Mouse (Mus musculus) E14TG2a.4 (cell line): Measurements from ENCODE around the gene Kcna7.

ENCODE experiments used
- H3K27me3 ChIP-seq: 2 replicates; pipeline ENCODE4 v1.6.1; 2014; ENCODE audit warnings: low read length, control low read depth; ENCODE audit not compliant: insufficient read depth
- H3K36me3 ChIP-seq: 2 replicates; pipeline ENCODE4 v1.6.1; 2014; ENCODE audit warnings: low read length, control low read depth; ENCODE audit not compliant: insufficient read depth
- H3K4me1 ChIP-seq: replicated peaks from 2 replicates; pipeline ENCODE4 v1.6.1; 2014; ENCODE audit warnings: low read depth, low read length, control low read depth
- H3K4me3 ChIP-seq: replicated peaks from 2 replicates; pipeline ENCODE4 v1.5.1; 2014; ENCODE audit warnings: mild to moderate bottlenecking, low read length
- H3K9me3 ChIP-seq: 2 replicates; pipeline ENCODE4 v1.6.1; 2014; ENCODE audit warnings: low read length, control low read depth
- CTCF ChIP-seq: conservative IDR thresholded peaks from 2 replicates; pipeline ENCODE4 v1.5.1; 2014; ENCODE audit warnings: low read length
- NANOG ChIP-seq: IDR thresholded peaks from 2 replicates; pipeline ENCODE4 v1.6.1; 2014; ENCODE audit warnings: borderline replicate concordance, low read length, mixed read lengths
- POU5F1 ChIP-seq: IDR thresholded peaks from 2 replicates; pipeline ENCODE4 v1.6.1; 2014; ENCODE audit warnings: low read length, borderline replicate concordance

Gene Kcna7

GRCm38 (mm10) chr7:45426556-45426955 is 21.1 kb downstream of the Kcna7 start:
- no peak for TF ChIP-seq POU5F1
- no peak for TF ChIP-seq NANOG
- TF ChIP-seq CTCF = no peak
- Histone ChIP-seq H3K4me3 (no peak overlapping the region), H3K27me3 (no peaks in the 10 kb centered on the region), H3K4me1 (peaks cover 98% of the 10 kb centered on the region), H3K36me3 (peaks cover 100% of the 10 kb centered on the region), H3K9me3 (no peaks in the 10 kb centered on the region)

- no peaks in the 10 kb centered on the region for H3K9me3 ChIP-seq
- peaks cover 90% of the 10 kb centered on the region for H3K4me1 ChIP-seq
- peaks cover 51% of the 10 kb centered on the region for H3K36me3 ChIP-seq
- H3K4me3 ChIP-seq = peak overlapping the region; percentile 96
- no peak for TF ChIP-seq NANOG
- TF ChIP-seq POU5F1 = no peak
- TF ChIP-seq CTCF = no peak
- H3K27me3 ChIP-seq = no peaks in the 10 kb centered on the region
Observed at GRCm38 (mm10) chr7:45433835-45434202, 28.4 kb downstream of the Kcna7 start.

GRCm38 (mm10) chr7:45434203-45435015 is 29.0 kb downstream of the Kcna7 start, which contains the start of gene Gys1:
Gene Gys1, plus strand, starts transcription at chr7:45434844.
- H3K4me1 ChIP-seq = peaks cover 89% of the 10 kb centered on the region
- H3K4me3 ChIP-seq = peak within 1 kb of the TSS; percentile 96
- H3K27me3 ChIP-seq = no peaks in the 10 kb centered on the region
- peaks cover 45% of the 10 kb centered on the region for H3K36me3 ChIP-seq
- TF ChIP-seq NANOG = no peak
- peak; percentile 96 for TF ChIP-seq CTCF
- H3K9me3 ChIP-seq = no peaks in the 10 kb centered on the region

GRCm38 (mm10) chr7:45435038-45435437 is 29.6 kb downstream of the Kcna7 start:
- peak overlapping the region; percentile 82 for H3K4me3 ChIP-seq
- H3K36me3 ChIP-seq = peaks cover 38% of the 10 kb centered on the region
- H3K9me3 ChIP-seq = no peaks in the 10 kb centered on the region
- TF ChIP-seq NANOG (no peak), POU5F1 (no peak), CTCF (no peak)
- H3K4me1 ChIP-seq = peaks cover 89% of the 10 kb centered on the region
- no peaks in the 10 kb centered on the region for H3K27me3 ChIP-seq

- peaks cover 25% of the 10 kb centered on the region for H3K36me3 ChIP-seq
- no peak for TF ChIP-seq POU5F1
- TF ChIP-seq NANOG = no peak
- TF ChIP-seq CTCF = no peak
- peaks cover 82% of the 10 kb centered on the region for H3K4me1 ChIP-seq
- no peaks in the 10 kb centered on the region for H3K27me3 ChIP-seq
- H3K4me3 ChIP-seq = peak overlapping the region; percentile 80; the same call in 1 of the 2 replicates
- H3K9me3 ChIP-seq = no peaks in the 10 kb centered on the region
Observed at GRCm38 (mm10) chr7:45436444-45436843, 31.0 kb downstream of the Kcna7 start.

- H3K4me3 ChIP-seq = peak overlapping the region; percentile 80
- peaks cover 23% of the 10 kb centered on the region for H3K36me3 ChIP-seq
- no peak for TF ChIP-seq NANOG
- no peak for TF ChIP-seq POU5F1
- TF ChIP-seq CTCF = no peak
- H3K9me3 ChIP-seq = no peaks in the 10 kb centered on the region
- peaks cover 80% of the 10 kb centered on the region for H3K4me1 ChIP-seq
- no peaks in the 10 kb centered on the region for H3K27me3 ChIP-seq
Observed at GRCm38 (mm10) chr7:45437046-45437445, 31.6 kb downstream of the Kcna7 start.

- H3K4me1 ChIP-seq = peaks cover 78% of the 10 kb centered on the region
- no peak for TF ChIP-seq POU5F1
- TF ChIP-seq CTCF = peak; percentile 19; the same call in 1 of the 2 replicates
- TF ChIP-seq NANOG = no peak
Observed at GRCm38 (mm10) chr7:45437521-45438276, 32.2 kb downstream of the Kcna7 start, which contains the start of gene Ruvbl2. Gene Ruvbl2, minus strand, starts transcription at chr7:45438096.

More at GRCm38 (mm10) chr7:45437521-45438276, 32.2 kb downstream of the Kcna7 start, which contains the start of gene Ruvbl2:
- Histone ChIP-seq H3K27me3 (no peaks in the 10 kb centered on the region), H3K36me3 (peaks cover 22% of the 10 kb centered on the region), H3K4me3 (peak within 1 kb of the TSS; percentile 80), H3K9me3 (no peaks in the 10 kb centered on the region)
